Mouse (Mus musculus): ENCODE measurements at regions not wholly inside any gene's neighbourhood (a gene's known extent, or its start where the extent isn't known, plus 50 kb on each side); places are given as distances from the start of the nearest gene placed in this dataset.

DNA sequence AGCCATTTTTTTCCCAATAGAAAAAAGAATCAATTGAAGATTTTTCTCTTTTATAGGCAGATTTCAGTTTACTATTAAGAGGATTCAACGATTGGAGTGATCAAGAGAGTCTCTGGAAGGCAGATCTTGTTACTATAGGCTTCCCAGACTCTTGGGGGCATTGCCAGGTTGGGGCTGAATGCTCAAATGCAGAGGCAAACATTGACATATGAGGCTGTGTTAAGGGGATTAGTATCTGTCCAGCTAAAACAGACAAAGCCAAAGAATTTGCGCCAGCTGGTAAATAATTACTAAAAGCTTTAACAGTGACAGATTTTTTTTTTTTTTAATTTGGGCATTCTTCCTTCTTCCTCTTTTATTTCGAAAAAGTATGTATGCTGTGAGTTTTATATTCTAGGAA, 745.7 kb upstream of the Adgrl2 start:
- TF ChIP-seq POLR2A (IDR thresholded peaks at IDR 0.05; ENCODE audit: low read depth, low read length) = no peak
- no peak for TF ChIP-seq CTCF (IDR thresholded peaks at IDR 0.05; ENCODE audit: extremely low read depth, insufficient read length, insufficient replicate concordance, low read depth, low read length)
